Mouse (Mus musculus) C2C12 (cell line): ENCODE data around the gene Wdr63.

Source experiments
- CEBPB ChIP-seq: IDR thresholded peaks from one replicate; pipeline ENCODE4 v1.6.1; 2011; ENCODE audit warnings: low read depth, mild to moderate bottlenecking, control low read depth, moderate library complexity
- CTCF ChIP-seq: IDR thresholded peaks from one replicate; pipeline ENCODE4 v1.5.1; 2011; ENCODE audit not compliant: control insufficient read depth, insufficient read depth, insufficient read length
- MAX ChIP-seq: IDR thresholded peaks from one replicate; pipeline ENCODE4 v1.6.1; 2011; ENCODE audit warnings: mild to moderate bottlenecking, control low read depth
- USF1 ChIP-seq: IDR thresholded peaks from one replicate; pipeline ENCODE4 v1.6.1; 2011; ENCODE audit warnings: low read depth, mild to moderate bottlenecking, control low read depth, moderate library complexity

DNA sequence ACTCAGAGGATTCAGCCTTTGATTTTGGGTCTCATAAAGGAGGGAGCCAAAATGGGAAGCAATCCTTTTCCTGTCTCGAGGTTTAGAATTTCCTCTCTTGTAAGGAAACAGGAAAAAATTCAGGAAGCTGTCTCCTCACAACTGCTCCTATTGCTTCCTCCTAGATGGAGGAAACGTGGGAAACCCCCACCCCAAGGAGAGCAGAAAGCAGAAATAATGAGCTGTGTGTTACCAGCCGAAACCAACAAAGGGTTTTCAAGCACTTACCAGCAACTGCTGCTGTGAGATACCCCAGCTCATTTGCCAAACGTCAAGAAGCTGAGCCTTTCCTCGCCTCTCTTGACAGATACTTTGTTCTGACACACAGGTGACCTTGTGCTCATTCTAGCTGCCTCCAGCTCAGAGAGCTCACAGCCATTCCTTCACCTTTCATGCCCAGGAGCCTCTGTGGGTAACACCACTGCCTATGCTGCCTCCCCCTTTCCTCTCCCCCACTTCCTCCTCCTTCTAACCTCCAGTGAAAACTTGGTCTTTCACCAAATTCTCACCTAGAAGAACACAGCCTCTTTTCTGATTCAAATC lies 77.6 kb downstream of the Wdr63 start:
- TF ChIP-seq CTCF (no peak), CEBPB (no peak), MAX (no peak), USF1 (no peak)
